ENCODE assay signal across 10 mouse cellular contexts in genomic region chr12:111270629-111271277, GRCm38 (mm10). TPM values are rescaled to one million over a fixed set of nuclear protein-coding genes. Genes with fewer than 3 reads are reported as not detected.
DNase-seq lines count a peak whose midpoint lies in the region; ATAC-seq and TF ChIP-seq lines count a peak whose summit lies in the region.
"Had no signal": no experiment of that assay in that cellular context is flagged by ENCODE, and none has a peak within 500 bp of the region (broad histone marks: within the 10 kb centered on the region; RNA-seq: fewer than 3 reads in every experiment).

Gene Amn (plus strand): TSS chr12:111271095.

- no peak for DNase-seq in forebrain, embryonic 10.5 days (ENCODE audit: extremely low spot score, low spot score)
- DNase-seq in lung, postnatal 25 days (ENCODE audit: low spot score) = no peak
- DNase-seq in spleen, postnatal 10 days (ENCODE audit: low spot score in 2 of 2) = no peak
- DNase-seq in gastrocnemius, adult 2 months = no peak
- DNase-seq: cerebellum, adult 2 months had no signal

- H3K9me3 ChIP-seq in forebrain, embryonic 10.5 days = no peaks in the 10 kb centered on the region
- H3K9me3 ChIP-seq in forebrain, embryonic 16.5 days (ENCODE audit: control insufficient read depth, low read length) = no peaks in the 10 kb centered on the region
- no peaks in the 10 kb centered on the region for H3K9me3 ChIP-seq in lung, embryonic 16.5 days (ENCODE audit: control insufficient read depth, low read length)
- no peaks in the 10 kb centered on the region for H3K9me3 ChIP-seq in kidney, embryonic 16.5 days (ENCODE audit: low read length)
- H3K9me3 ChIP-seq in neural tube, embryonic 15.5 days (replicated peaks) = no peaks in the 10 kb centered on the region

- peaks cover 83% of the 10 kb centered on the region for H3K27me3 ChIP-seq in forebrain, embryonic 10.5 days (ENCODE audit: poor library complexity, severe bottlenecking)
- peaks cover 62% of the 10 kb centered on the region for H3K27me3 ChIP-seq in forebrain, embryonic 16.5 days (replicated peaks; ENCODE audit: control insufficient read depth, insufficient read depth, low read length)
- peaks cover 62% of the 10 kb centered on the region for H3K27me3 ChIP-seq in lung, embryonic 16.5 days (ENCODE audit: control insufficient read depth, insufficient read depth, low read depth, low read length)
- peaks cover 62% of the 10 kb centered on the region for H3K27me3 ChIP-seq in kidney, embryonic 16.5 days (ENCODE audit: insufficient read depth, low read length)
- peaks cover 74% of the 10 kb centered on the region for H3K27me3 ChIP-seq in neural tube, embryonic 15.5 days (replicated peaks)

- H3K4me1 ChIP-seq in forebrain, embryonic 10.5 days = peaks cover 61% of the 10 kb centered on the region
- peaks cover 20% of the 10 kb centered on the region for H3K4me1 ChIP-seq in forebrain, embryonic 16.5 days (replicated peaks; ENCODE audit: control insufficient read depth, insufficient read depth, low read length)
- H3K4me1 ChIP-seq in lung, embryonic 16.5 days (replicated peaks; ENCODE audit: control insufficient read depth, insufficient read depth, low read length) = peaks cover 21% of the 10 kb centered on the region
- peaks cover 32% of the 10 kb centered on the region for H3K4me1 ChIP-seq in kidney, embryonic 16.5 days (ENCODE audit: insufficient read depth, low read length)
- H3K4me1 ChIP-seq in neural tube, embryonic 15.5 days = peaks cover 33% of the 10 kb centered on the region

- TF ChIP-seq CTCF in gastrocnemius, adult 2 months (IDR thresholded peaks at IDR 0.05) = no peak

- H3K9ac ChIP-seq in forebrain, embryonic 16.5 days (replicated peaks; ENCODE audit: low read depth, low read length) = no peak within 1 kb of the TSS
- H3K9ac ChIP-seq in lung, embryonic 16.5 days (ENCODE audit: low read length) = no peak within 1 kb of the TSS
- peak within 1 kb of the TSS; percentile 47 for H3K9ac ChIP-seq in kidney, embryonic 16.5 days (replicated peaks; ENCODE audit: low read length)
- no peak within 1 kb of the TSS for H3K9ac ChIP-seq in neural tube, embryonic 15.5 days (replicated peaks)

- WGBS in forebrain, embryonic 10.5 days = 36% methylated on average over 25 of the region's 25 CpGs
- 43% methylated on average over 25 of the region's 25 CpGs for WGBS in forebrain, embryonic 16.5 days
- 25% methylated on average over 25 of the region's 25 CpGs for WGBS in lung, embryonic 16.5 days
- 30% methylated on average over 25 of the region's 25 CpGs for WGBS in kidney, embryonic 16.5 days
- 41% methylated on average over 25 of the region's 25 CpGs for WGBS in neural tube, embryonic 15.5 days

- H3K4me2 ChIP-seq in forebrain, embryonic 16.5 days (ENCODE audit: low read length) = no peak within 1 kb of the TSS
- peak within 1 kb of the TSS; percentile 25; the same call in 1 of the 2 replicates for H3K4me2 ChIP-seq in lung, embryonic 16.5 days (ENCODE audit: low read depth, low read length)
- peak within 1 kb of the TSS; percentile 41 for H3K4me2 ChIP-seq in kidney, embryonic 16.5 days (replicated peaks; ENCODE audit: low read depth, low read length)
- no peak within 1 kb of the TSS for H3K4me2 ChIP-seq in neural tube, embryonic 15.5 days

- H3K27ac ChIP-seq in forebrain, embryonic 10.5 days = no peak within 1 kb of the TSS
- H3K27ac ChIP-seq in forebrain, embryonic 16.5 days (ENCODE audit: low read length) = no peak within 1 kb of the TSS
- H3K27ac ChIP-seq in lung, embryonic 16.5 days (ENCODE audit: low read length) = no peak within 1 kb of the TSS
- 0 out of 2 replicates have a peak within 1 kb of the TSS, but pooled peaks have one; percentile 27 for H3K27ac ChIP-seq in kidney, embryonic 16.5 days (ENCODE audit: low read length)
- H3K27ac ChIP-seq in neural tube, embryonic 15.5 days (replicated peaks) = no peak within 1 kb of the TSS
- no peak within 1 kb of the TSS for H3K27ac ChIP-seq in gastrocnemius, adult 2 months

- intact Hi-C loops in gastrocnemius, adult 2 months (cut with DNase I) = loop anchor here (5.0 kb wide), 1 partner anchor 142 kb away; no protein-coding TSS in a partner anchor

- H3K4me3 ChIP-seq in forebrain, embryonic 10.5 days = peak within 1 kb of the TSS; percentile 25
- no peak within 1 kb of the TSS for H3K4me3 ChIP-seq in forebrain, embryonic 16.5 days (replicated peaks; ENCODE audit: low read length)
- H3K4me3 ChIP-seq in lung, embryonic 16.5 days (ENCODE audit: low read length) = peak within 1 kb of the TSS; percentile 23
- H3K4me3 ChIP-seq in kidney, embryonic 16.5 days (ENCODE audit: low read length) = peak within 1 kb of the TSS; percentile 37
- no peak within 1 kb of the TSS for H3K4me3 ChIP-seq in neural tube, embryonic 15.5 days (replicated peaks)
- H3K4me3 ChIP-seq in gastrocnemius, adult 2 months = no peak within 1 kb of the TSS

- H3K36me3 ChIP-seq in forebrain, embryonic 10.5 days (replicated peaks) = 0 out of 2 replicates have a peak, but pooled peaks cover 9% of the 10 kb centered on the region
- H3K36me3 ChIP-seq in forebrain, embryonic 16.5 days (ENCODE audit: control insufficient read depth, insufficient read depth) = no peaks in the 10 kb centered on the region
- H3K36me3 ChIP-seq in lung, embryonic 16.5 days (ENCODE audit: control insufficient read depth, insufficient read depth, low read length) = no peaks in the 10 kb centered on the region
- no peaks in the 10 kb centered on the region for H3K36me3 ChIP-seq in kidney, embryonic 16.5 days (ENCODE audit: insufficient read depth, low read length)
- H3K36me3 ChIP-seq in neural tube, embryonic 15.5 days = no peaks in the 10 kb centered on the region

- ATAC-seq in forebrain, embryonic 16.5 days = no peak
- ATAC-seq in lung, embryonic 16.5 days (ENCODE audit: low read depth) = no peak
- ATAC-seq in kidney, embryonic 16.5 days (ENCODE audit: low FRiP score, low TSS enrichment) = peak; percentile 42
- ATAC-seq in neural tube, embryonic 15.5 days (ENCODE audit: low FRiP score) = no peak
- ATAC-seq: activated CD4-positive, CD25-positive, alpha-beta regulatory T cell, adult 4 months had no signal

RNA-seq across cellular contexts. Expression of gene Amn, which starts in this region (rescaled TPM):
- polyA plus RNA-seq in forebrain, embryonic 10.5 days (2016; fragmentation: Nextera tagmentation; extraction: Ambion mirVana) = 0.21 and 0.45 TPM in 2 replicates
- 6.8 and 8.2 TPM in 2 replicates for polyA plus RNA-seq in forebrain, embryonic 16.5 days (2015; fragmentation: Nextera tagmentation; extraction: Ambion mirVana)
- 0.44 and 0.69 TPM in 2 replicates for polyA plus RNA-seq in lung, embryonic 16.5 days (2015; fragmentation: Nextera tagmentation; extraction: Ambion mirVana)
- polyA plus RNA-seq in kidney, embryonic 16.5 days (2015; fragmentation: Nextera tagmentation; extraction: Ambion mirVana) = 70.7 and 87.7 TPM in 2 replicates
- polyA plus RNA-seq in neural tube, embryonic 15.5 days (2015; fragmentation: Nextera tagmentation; extraction: Ambion mirVana) = 45.9 and 50.2 TPM in 2 replicates
- not detected for total RNA-seq in gastrocnemius, adult 2 months (2021)
- polyA plus RNA-seq: activated CD4-positive, CD25-positive, alpha-beta regulatory T cell, adult 4 months had no signal

Comparison
In these comparisons a context has a peak if more than half of its experiments do, and no peak if none do; other contexts are left out.
1. H3K4me3 ChIP-seq: peak in forebrain, embryonic 10.5 days (single experiment), lung, embryonic 16.5 days (single experiment) and kidney, embryonic 16.5 days (single experiment); none in forebrain, embryonic 16.5 days (single experiment), neural tube, embryonic 15.5 days (single experiment) and gastrocnemius, adult 2 months (single experiment).
2. H3K4me2 ChIP-seq: peak in lung, embryonic 16.5 days (single experiment) and kidney, embryonic 16.5 days (single experiment); none in forebrain, embryonic 16.5 days (single experiment) and neural tube, embryonic 15.5 days (single experiment).